Mouse (Mus musculus) G1E (cell line): Measurements from ENCODE around the gene Ndufc1.

Experiments used
- CTCF ChIP-seq: IDR thresholded peaks from 2 replicates; pipeline ENCODE4 v1.5.1; 2012; ENCODE audit warnings: low read depth, low read length, inconsistent platforms, mixed read lengths
- GATA1 ChIP-seq: IDR thresholded peaks from 2 replicates; pipeline ENCODE4 v1.6.1; 2012; ENCODE audit warnings: borderline replicate concordance, low read length, inconsistent platforms, mixed read lengths
- GATA2 ChIP-seq: IDR thresholded peaks from 2 replicates; pipeline ENCODE4 v1.6.1; 2012; ENCODE audit warnings: low read depth, low read length, inconsistent platforms, borderline replicate concordance
- POLR2AphosphoS5 ChIP-seq: IDR thresholded peaks from 2 replicates; pipeline ENCODE4 v1.6.1; 2012; ENCODE audit warnings: low read depth, low read length, inconsistent platforms; ENCODE audit not compliant: insufficient replicate concordance
- TAL1 ChIP-seq: conservative IDR thresholded peaks from 2 replicates; pipeline ENCODE4 v1.6.1; 2012; ENCODE audit warnings: low read depth, low read length, inconsistent platforms, mixed read lengths

GRCm38 (mm10) chr3:51416364-51417134, 7.8 kb upstream of the Ndufc1 start:
- no peak for TF ChIP-seq POLR2AphosphoS5
- TF ChIP-seq GATA1, result no peak
- TF ChIP-seq CTCF, result no peak
- TF ChIP-seq GATA2, result no peak
- TF ChIP-seq TAL1, result no peak
